In genomic region chr3:75574074-75574473, GRCm38 (mm10) we compare ENCODE assay signal across 19 mouse cellular contexts. TPM values are rescaled to one million over a fixed set of nuclear protein-coding genes. Genes with fewer than 3 reads are reported as not detected.
DNase-seq lines count a peak whose midpoint lies in the region; ATAC-seq lines count a peak whose summit lies in the region.
"Had no signal": no experiment of that assay in that cellular context is flagged by ENCODE, and none has a peak within 500 bp of the region (broad histone marks: within the 10 kb centered on the region; RNA-seq: fewer than 3 reads in every experiment).

No protein-coding gene starts in this region.

- H3K27me3 ChIP-seq in heart, embryonic 11.5 days (ENCODE audit: control insufficient read depth, insufficient read depth, low read length) = no peaks in the 10 kb centered on the region
- H3K27me3 ChIP-seq: forebrain, embryonic 13.5 days; hindbrain, embryonic 12.5 days had no signal

- H3K9ac ChIP-seq in heart, embryonic 11.5 days (ENCODE audit: low read depth, low read length) = no peak overlapping the region
- H3K9ac ChIP-seq: forebrain, embryonic 13.5 days; forebrain, postnatal 0 days; hindbrain, embryonic 12.5 days had no signal

- peak; percentile 74 for ATAC-seq in CD4-positive, CD25-positive, alpha-beta regulatory T cell, adult 4 months
- ATAC-seq in inflammation-experienced regulatory T-cells, adult 6 months = peak; percentile 70
- no peak for ATAC-seq in heart, embryonic 11.5 days (replicated peaks; ENCODE audit: insufficient number of reproducible peaks, low FRiP score, low TSS enrichment)
- ATAC-seq: forebrain, embryonic 13.5 days; forebrain, postnatal 0 days; hindbrain, embryonic 16.5 days had no signal

- WGBS in heart, embryonic 11.5 days (ENCODE audit: insufficient replicate concordance) = 78% methylated on average over 2 of the region's 2 CpGs

- DNase-seq in spleen, postnatal 36 days (ENCODE audit: low spot score in 2 of 2) = peak; percentile 33 to 44
- DNase-seq in spleen, postnatal 10 days (ENCODE audit: low spot score in 2 of 2) = no peak
- no peak for DNase-seq in cerebellum, adult 9-11 months
- no peak for DNase-seq in left cerebral cortex, postnatal 14 days (ENCODE audit: low spot score in 2 of 2)
- DNase-seq: adrenal gland, postnatal 10 days; cerebellum, adult 11-12 months; cerebellum, adult 9-10 months; forebrain, postnatal 0 days; gastrocnemius, postnatal 36 days; heart, postnatal 10 days; heart, postnatal 4 days had no signal

- no peak overlapping the region for H3K27ac ChIP-seq in heart, embryonic 11.5 days (ENCODE audit: low read depth, low read length)
- H3K27ac ChIP-seq: embryonic facial prominence, embryonic 10.5 days; forebrain, embryonic 13.5 days; hindbrain, embryonic 12.5 days had no signal

- intact Hi-C loops in left cerebral cortex, postnatal 14 days (cut with DNase I) = no loop called here

- no peaks in the 10 kb centered on the region for H3K36me3 ChIP-seq in heart, embryonic 11.5 days (ENCODE audit: control insufficient read depth, insufficient read depth, low read length)
- H3K36me3 ChIP-seq: embryonic facial prominence, embryonic 10.5 days; G1E; hindbrain, embryonic 12.5 days had no signal

- H3K4me2 ChIP-seq in heart, embryonic 11.5 days = no peak overlapping the region
- H3K4me2 ChIP-seq: forebrain, embryonic 13.5 days; hindbrain, embryonic 12.5 days had no signal

- H3K4me3 ChIP-seq in heart, embryonic 11.5 days (ENCODE audit: low read depth, low read length) = no peak overlapping the region
- H3K4me3 ChIP-seq: embryonic facial prominence, embryonic 10.5 days; forebrain, embryonic 13.5 days; hindbrain, embryonic 12.5 days had no signal

- H3K9me3 ChIP-seq in heart, embryonic 11.5 days (replicated peaks; ENCODE audit: control insufficient read depth, low read length) = no peaks in the 10 kb centered on the region
- H3K9me3 ChIP-seq: embryonic facial prominence, embryonic 10.5 days; forebrain, embryonic 13.5 days; G1E; hindbrain, embryonic 12.5 days had no signal

- H3K4me1 ChIP-seq in heart, embryonic 11.5 days (ENCODE audit: control insufficient read depth, insufficient read depth, low read length) = no peaks in the 10 kb centered on the region
- H3K4me1 ChIP-seq: embryonic facial prominence, embryonic 10.5 days; forebrain, embryonic 13.5 days had no signal

RNA-seq across cellular contexts. Expression of gene Serpini1, which starts 16.7 kb away (rescaled TPM):
- 10 to 100 TPM; 16.6 to 19.3 TPM for polyA plus RNA-seq in CD4-positive, CD25-positive, alpha-beta regulatory T cell, adult 4 months (2017; shearing (Covaris generic))
- polyA plus RNA-seq in inflammation-experienced regulatory T-cells, adult 6 months (2017; shearing (Covaris generic)) = 10 to 100 TPM; 16.7 to 29.6 (median 22.7) TPM
- 1.0 and 2.3 TPM in 2 replicates for polyA plus RNA-seq in heart, embryonic 11.5 days (2014; fragmentation: Nextera tagmentation; extraction: Ambion mirVana)
- 100 to 1,000 TPM; 181 TPM for total RNA-seq in left cerebral cortex, postnatal 14 days (2021)
- polyA plus RNA-seq: G1E had no signal

RNA-seq across cellular contexts. Expression of gene Pdcd10, which starts 17.4 kb away (rescaled TPM):
- 100 to 1,000 TPM; 162 to 251 TPM for polyA plus RNA-seq in CD4-positive, CD25-positive, alpha-beta regulatory T cell, adult 4 months (2017; shearing (Covaris generic))
- polyA plus RNA-seq in inflammation-experienced regulatory T-cells, adult 6 months (2017; shearing (Covaris generic)) = 100 to 1,000 TPM; 216 to 320 (median 252) TPM
- 73.4 and 81.3 TPM in 2 replicates for polyA plus RNA-seq in heart, embryonic 11.5 days (2014; fragmentation: Nextera tagmentation; extraction: Ambion mirVana)
- 10 to 100 TPM; 66.2 to 69.8 TPM for total RNA-seq in left cerebral cortex, postnatal 14 days (2021)

Comparison
In these comparisons a context has a peak if more than half of its experiments do, and no peak if none do; other contexts are left out.
1. DNase-seq: peak in spleen, postnatal 36 days (2 of 2); none in spleen, postnatal 10 days (0 of 2), cerebellum, adult 9-11 months (single experiment) and left cerebral cortex, postnatal 14 days (0 of 2).